Mouse (Mus musculus): ENCODE measurements at regions not wholly inside any gene's neighbourhood (a gene's known extent, or its start where the extent isn't known, plus 50 kb on each side); places are given as distances from the start of the nearest gene placed in this dataset.

- no peak for DNase-seq (ENCODE audit: inconsistent ontology term)
Observed at GRCm38 (mm10) chr15:59169831-59170230, 280.7 kb downstream of the Gm49356 start.

GRCm38 (mm10) chr15:59171120-59171519 lies 282.0 kb downstream of the Gm49356 start:
- DNase-seq (ENCODE audit: inconsistent ontology term): no peak

DNA sequence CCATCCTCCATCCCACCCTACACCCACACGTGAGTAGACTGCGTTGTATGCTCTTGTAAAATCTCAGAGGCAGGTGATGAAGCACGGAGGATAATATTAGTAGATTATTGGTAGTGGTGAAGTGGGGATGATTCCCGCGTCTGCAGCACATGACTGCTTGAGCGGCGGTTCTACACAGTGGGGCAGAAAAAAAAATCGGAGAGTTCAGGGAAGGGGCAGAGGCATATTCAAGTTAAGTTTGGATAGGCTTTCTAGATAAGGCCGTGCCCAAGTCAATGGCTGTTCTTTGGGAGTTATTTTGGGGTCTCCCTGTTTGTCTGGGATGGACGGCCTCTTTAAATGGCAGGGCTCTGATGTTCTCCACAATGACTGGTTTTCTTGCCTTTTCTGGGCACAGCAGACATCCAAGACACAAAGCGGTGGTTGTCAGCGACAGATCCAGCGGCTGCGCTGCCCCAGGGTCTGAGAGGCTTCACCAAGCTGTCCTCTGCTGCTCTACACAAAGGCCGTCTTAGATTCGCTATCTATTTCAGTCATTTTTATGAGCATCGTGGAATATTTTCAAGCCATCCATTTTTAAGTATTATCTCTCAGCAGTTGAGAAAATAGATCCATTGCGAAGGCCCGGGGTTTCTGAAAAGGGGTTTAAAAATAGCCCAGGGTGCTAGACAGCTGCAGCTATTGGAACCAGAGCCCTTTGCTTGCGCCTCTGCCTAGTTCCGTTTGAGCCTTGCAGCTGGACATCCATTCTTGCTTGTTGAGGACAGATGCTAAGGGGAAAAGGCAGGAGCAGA lies 284.6 kb downstream of the Gm49356 start:
- DNase-seq (ENCODE audit: inconsistent ontology term): no peak

GRCm38 (mm10) chr15:59174246-59174751 lies 285.2 kb downstream of the Gm49356 start:
- DNase-seq (ENCODE audit: inconsistent ontology term): no peak

- DNase-seq (ENCODE audit: inconsistent ontology term): no peak
Observed at GRCm38 (mm10) chr15:59174893-59175531, 285.9 kb downstream of the Gm49356 start.

DNA sequence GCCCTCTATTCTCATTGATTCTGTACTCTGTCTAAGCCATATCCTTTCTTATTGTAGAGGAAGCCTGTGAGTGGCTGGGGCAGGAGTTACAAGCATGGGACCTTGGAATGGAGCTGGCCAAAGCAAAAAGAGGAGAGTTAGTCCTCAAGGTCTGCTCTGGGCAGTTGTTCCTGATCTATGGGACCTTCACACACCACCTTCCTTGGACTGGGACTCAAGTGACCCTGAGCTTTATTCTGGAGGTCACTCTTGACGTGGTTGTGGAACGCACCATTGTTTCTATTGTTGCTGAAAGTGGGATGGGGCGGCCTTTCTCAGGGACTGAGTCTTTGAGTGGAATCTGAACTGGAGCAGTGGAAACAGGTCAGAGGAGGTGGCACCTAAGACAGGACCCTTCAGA lies 291.0 kb downstream of the Gm49356 start:
- no peak for DNase-seq (ENCODE audit: inconsistent ontology term)

GRCm38 (mm10) chr15:59184461-59184860 lies 295.4 kb downstream of the Gm49356 start:
- DNase-seq (ENCODE audit: inconsistent ontology term): no peak

GRCm38 (mm10) chr15:59187566-59187965 lies 298.5 kb downstream of the Gm49356 start:
- no peak for DNase-seq (ENCODE audit: inconsistent ontology term)

DNA sequence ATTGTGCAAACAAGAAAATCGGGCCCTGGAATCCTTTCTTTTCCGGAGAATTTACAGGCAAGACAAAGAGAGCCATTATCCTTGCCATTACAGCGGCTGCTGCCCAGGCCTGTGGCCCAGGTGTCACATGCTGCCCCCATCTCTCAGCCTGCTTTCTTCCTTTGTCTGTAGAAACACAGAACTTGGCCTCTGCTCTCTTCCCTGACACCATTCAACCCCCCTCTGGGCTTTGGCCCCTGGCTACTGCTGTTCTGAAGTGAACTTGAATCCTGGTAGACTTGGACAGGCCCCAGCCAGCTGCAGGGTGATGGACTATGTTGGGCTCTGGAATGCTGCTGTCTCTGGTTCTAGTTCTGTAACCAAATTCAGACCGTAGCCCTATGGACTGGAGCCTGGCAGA lies 299.3 kb downstream of the Gm49356 start:
- peak; percentile 96 for DNase-seq (ENCODE audit: inconsistent ontology term)

- DNase-seq (ENCODE audit: inconsistent ontology term): no peak
Observed at GRCm38 (mm10) chr15:59190511-59190910, 301.4 kb downstream of the Gm49356 start.

GRCm38 (mm10) chr15:59194421-59194820 lies 305.3 kb downstream of the Gm49356 start:
- DNase-seq (ENCODE audit: inconsistent ontology term): no peak

DNA sequence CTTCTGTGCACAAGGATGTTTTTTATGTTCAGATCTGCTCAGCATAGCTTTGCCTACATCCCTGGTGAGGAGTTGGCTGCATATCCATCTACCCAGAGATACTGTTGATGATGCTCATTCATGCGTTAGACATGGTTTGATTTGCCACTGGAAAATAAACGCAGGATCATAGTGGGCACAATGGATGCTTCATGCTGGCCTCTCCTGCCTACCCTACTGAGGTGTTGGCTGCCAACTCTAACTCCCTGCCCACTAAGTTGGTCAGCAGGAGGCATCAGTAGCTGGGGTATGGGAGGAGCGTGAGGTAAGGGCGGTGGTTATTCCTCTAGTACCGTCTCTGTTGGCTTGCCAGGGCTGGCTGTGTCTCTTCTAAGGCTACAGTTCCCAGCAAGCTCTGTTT lies 307.3 kb downstream of the Gm49356 start:
- peak; percentile 66 for DNase-seq (ENCODE audit: inconsistent ontology term)

GRCm38 (mm10) chr15:59197455-59198391 lies 308.6 kb downstream of the Gm49356 start:
- peak; percentile 82 for DNase-seq (ENCODE audit: inconsistent ontology term)

GRCm38 (mm10) chr15:59201386-59201785 lies 312.3 kb downstream of the Gm49356 start:
- no peak for DNase-seq (ENCODE audit: inconsistent ontology term)

GRCm38 (mm10) chr15:59201894-59202670 lies 313.0 kb downstream of the Gm49356 start:
- DNase-seq (ENCODE audit: inconsistent ontology term): no peak

GRCm38 (mm10) chr15:59203097-59203849 lies 314.2 kb downstream of the Gm49356 start:
- DNase-seq (ENCODE audit: inconsistent ontology term): no peak

DNA sequence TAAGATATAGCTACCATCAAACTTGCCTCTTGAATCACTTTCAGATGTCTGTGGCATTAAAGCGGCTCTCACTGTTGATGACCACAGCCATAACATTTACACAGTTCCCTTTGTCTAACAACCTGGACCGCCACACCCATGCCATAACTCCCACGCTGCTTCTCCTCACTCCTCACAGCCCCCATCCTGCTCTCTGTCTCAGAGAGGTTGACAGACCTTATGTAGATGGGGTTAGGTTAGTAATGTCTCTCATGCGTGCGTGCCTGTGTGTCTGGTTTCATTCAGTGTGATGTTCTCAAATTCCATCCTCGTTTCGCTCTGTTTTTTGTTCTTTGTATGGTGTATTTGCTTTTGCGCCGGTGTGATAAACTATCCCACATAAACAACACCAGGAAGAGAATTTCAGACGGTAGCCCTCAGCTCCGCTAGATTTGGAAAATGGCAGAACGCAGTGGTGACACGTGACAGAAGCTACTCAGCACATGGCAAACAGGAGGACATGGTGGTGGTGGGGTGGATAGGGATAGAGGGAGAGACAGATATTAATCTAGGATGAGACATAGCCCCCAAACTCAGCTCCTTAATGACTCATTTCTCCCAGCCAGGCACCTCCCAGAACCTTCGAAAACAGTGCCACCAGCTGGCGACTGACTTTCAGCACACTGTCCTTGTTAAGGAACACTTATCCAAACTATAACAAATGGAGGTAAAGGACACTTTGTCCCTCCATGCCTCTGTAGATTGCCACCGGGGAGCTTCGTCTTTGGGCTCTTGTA lies 314.9 kb downstream of the Gm49356 start:
- DNase-seq (ENCODE audit: inconsistent ontology term): no peak

GRCm38 (mm10) chr15:59205091-59205490 lies 316.0 kb downstream of the Gm49356 start:
- no peak for DNase-seq (ENCODE audit: inconsistent ontology term)

DNA sequence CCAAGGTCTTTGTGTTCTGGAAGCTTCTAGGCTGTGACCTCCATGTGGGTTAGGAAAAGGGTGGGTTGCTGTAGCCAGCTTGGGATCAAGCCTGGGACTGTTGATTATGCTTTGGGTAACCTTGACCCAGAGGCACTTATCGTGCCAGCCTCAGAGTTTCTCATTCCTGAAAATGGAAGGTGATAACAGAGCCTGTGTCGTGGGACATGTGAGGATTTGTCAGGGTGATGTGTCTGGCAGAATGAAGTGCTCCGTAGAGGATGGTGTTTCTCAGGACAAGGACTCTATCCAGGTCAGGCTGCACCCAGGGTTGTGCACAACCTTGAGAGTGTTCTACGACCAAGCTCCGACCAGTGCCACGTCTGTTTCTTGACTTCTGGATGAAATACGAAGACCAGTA lies 316.4 kb downstream of the Gm49356 start:
- DNase-seq (ENCODE audit: inconsistent ontology term): no peak

DNA sequence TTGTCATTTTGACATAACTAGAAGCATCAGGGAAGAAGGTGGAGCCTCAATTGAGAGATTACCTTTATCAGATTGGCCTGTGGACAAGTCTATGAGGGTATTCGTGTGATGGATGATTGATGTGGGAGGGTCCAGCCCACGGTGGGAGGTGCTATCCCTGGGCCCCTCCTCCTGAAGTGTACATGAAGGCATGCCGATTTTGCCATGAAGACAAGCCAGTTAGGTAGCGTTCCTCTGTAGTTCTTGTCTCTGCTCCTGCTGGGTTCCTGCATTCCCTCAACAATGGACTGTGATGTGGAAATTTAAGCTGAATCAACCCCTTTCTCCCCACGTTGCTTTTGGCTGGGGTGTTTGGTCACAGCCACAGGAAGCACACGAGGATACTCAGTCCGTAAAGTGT lies 317.5 kb downstream of the Gm49356 start:
- no peak for DNase-seq (ENCODE audit: inconsistent ontology term)
